Mouse (Mus musculus): ENCODE data around the gene Try4.
"Not testable (repeated sequence)": the region's sequence is repeated elsewhere in the genome, so short reads cannot be mapped to it uniquely, and the experiment has no call there.

The Try4 gene

GRCm38 (mm10) chr6:41301969-41302368, at the start of gene Try4:
Gene Try4 (plus strand): TSS chr6:41302269.
- no peak for DNase-seq

- DNase-seq: not testable (repeated sequence)
Observed at GRCm38 (mm10) chr6:41253314-41253713, 48.8 kb upstream of the Try4 start.

GRCm38 (mm10) chr6:41256424-41256823, 45.6 kb upstream of the Try4 start:
- DNase-seq: no peak

- DNase-seq: no peak
Observed at GRCm38 (mm10) chr6:41257432-41257831, 44.6 kb upstream of the Try4 start.

GRCm38 (mm10) chr6:41262796-41263195, 39.3 kb upstream of the Try4 start:
- DNase-seq: peak in 1 of 2 experiments; percentile 16

GRCm38 (mm10) chr6:41266140-41266539, 35.9 kb upstream of the Try4 start:
- DNase-seq: no peak

- no peak for DNase-seq
Observed at GRCm38 (mm10) chr6:41298255-41298654, 3.8 kb upstream of the Try4 start.

- not testable (repeated sequence) for DNase-seq
Observed at GRCm38 (mm10) chr6:41316741-41317140, 14.7 kb downstream of the Try4 start, which contains the start of gene Try5. Gene Try5 (minus strand): TSS chr6:41316841.

GRCm38 (mm10) chr6:41353932-41354331, 51.9 kb downstream of the Try4 start, which contains the start of gene Try10:
Gene Try10 (plus strand): TSS chr6:41354105.
- no peak for DNase-seq

All from cerebellum, postnatal 10 days (tissue).